Mouse (Mus musculus) embryonic facial prominence, embryonic 13.5 days (tissue): Measurements from ENCODE around the gene Ggcx. TPM values are rescaled to one million over a fixed set of nuclear protein-coding genes. Genes with fewer than 3 reads are reported as not detected.

Experiments used
- ATAC-seq: fragments of 200-750 bp; cut with Nextera tagmentation; 2 replicates; pipeline ENCODE4 v1.8.0; 2017; ENCODE audit warnings: low read depth; ENCODE audit not compliant: insufficient number of reproducible peaks, insufficient read depth, low FRiP score, low TSS enrichment
- H3K27ac ChIP-seq: fragments of 300-500 bp; sonication (generic); 2 replicates; pipeline ENCODE4 v1.5.1; 2015; ENCODE audit warnings: moderate library complexity, mild to moderate bottlenecking, inconsistent platforms
- H3K27me3 ChIP-seq: fragments of 300-500 bp; sonication (generic); 2 replicates; pipeline ENCODE4 v1.6.1; 2015; ENCODE audit warnings: mild to moderate bottlenecking, inconsistent platforms
- H3K36me3 ChIP-seq: fragments of 300-500 bp; sonication (generic); 2 replicates; pipeline ENCODE4 v1.6.1; 2015; ENCODE audit warnings: mild to moderate bottlenecking, inconsistent platforms
- H3K4me1 ChIP-seq: fragments of 300-500 bp; sonication (generic); 2 replicates; pipeline ENCODE4 v1.6.1; 2015; ENCODE audit warnings: inconsistent platforms
- H3K4me2 ChIP-seq: fragments of 300-500 bp; sonication (generic); 2 replicates; pipeline ENCODE4 v1.6.1; 2015; ENCODE audit warnings: moderate library complexity, mild to moderate bottlenecking, inconsistent platforms
- H3K4me3 ChIP-seq: fragments of 300-500 bp; sonication (generic); 2 replicates; pipeline ENCODE4 v1.5.1; 2015; ENCODE audit warnings: mild to moderate bottlenecking, inconsistent platforms
- H3K9ac ChIP-seq: fragments of 300-500 bp; sonication (generic); 2 replicates; pipeline ENCODE4 v1.6.1; 2015; ENCODE audit warnings: mild to moderate bottlenecking, inconsistent platforms
- H3K9me3 ChIP-seq: fragments of 300-500 bp; sonication (generic); 2 replicates; pipeline ENCODE4 v1.6.1; 2016; ENCODE audit warnings: inconsistent platforms
- WGBS: fragments of 180-500 bp; shearing (Covaris S2); methylation state at CpG from one replicate; pipeline ENCODE4 v1.1.7; 2015; ENCODE audit warnings: mixed read lengths; 5-methylcytosine and 5-hydroxymethylcytosine counted together
- polyA plus RNA-seq: library from polyadenylated mRNA; unstranded; fragments of >200 nt; fragmentation: Nextera tagmentation; extraction: Ambion mirVana; gene quantifications from 2 replicates; pipeline ENCODE4 v1.2.1, GENCODE M21; 2015

The Ggcx gene
- polyA plus RNA-seq, 1 experiment from 2014 or later = 39.1 TPM

DNA sequence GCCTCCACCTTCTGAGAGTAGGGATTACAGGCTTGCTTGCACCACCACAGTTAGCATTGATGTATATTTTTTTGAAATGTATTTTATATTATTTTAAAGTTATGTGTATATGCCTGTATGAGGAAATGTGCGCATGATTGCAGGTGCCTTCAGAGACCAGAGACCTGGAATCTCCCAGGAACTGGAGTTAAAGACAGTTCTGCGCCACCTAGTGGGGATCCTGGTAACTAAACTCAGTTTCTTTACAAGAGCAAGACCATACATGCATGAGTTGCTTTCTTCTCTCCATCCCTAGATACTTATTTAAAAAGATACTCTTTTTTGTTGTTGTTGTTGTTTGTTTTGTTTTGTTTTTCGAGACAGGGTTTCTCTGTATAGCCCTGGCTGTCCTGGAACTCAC is 4.5 kb upstream of the Ggcx start:
- no peak overlapping the region for H3K27ac ChIP-seq
- no peak overlapping the region for H3K4me3 ChIP-seq
- no peaks in the 10 kb centered on the region for H3K27me3 ChIP-seq
- no peak for ATAC-seq
- H3K36me3 ChIP-seq = no peaks in the 10 kb centered on the region
- no peak overlapping the region for H3K9ac ChIP-seq
- H3K4me1 ChIP-seq = peaks cover 6% of the 10 kb centered on the region
- H3K4me2 ChIP-seq = no peak overlapping the region
- WGBS = 14% methylated on average over 3 of the region's 3 CpGs
- H3K9me3 ChIP-seq = no peaks in the 10 kb centered on the region

GRCm38 (mm10) chr6:72410003-72410402 is 4.1 kb upstream of the Ggcx start:
- Histone ChIP-seq H3K4me2 (no peak overlapping the region), H3K4me1 (peaks cover 10% of the 10 kb centered on the region), H3K27ac (no peak overlapping the region), H3K9me3 (no peaks in the 10 kb centered on the region), H3K36me3 (no peaks in the 10 kb centered on the region), H3K4me3 (no peak overlapping the region), H3K27me3 (no peaks in the 10 kb centered on the region), H3K9ac (no peak overlapping the region)
- ATAC-seq = no peak
- WGBS = 33% methylated on average over 1 of the region's 1 CpGs

GRCm38 (mm10) chr6:72410518-72410917 is 3.6 kb upstream of the Ggcx start:
- no peak overlapping the region for H3K4me3 ChIP-seq
- no peak for ATAC-seq
- no peaks in the 10 kb centered on the region for H3K27me3 ChIP-seq
- 76% methylated on average over 7 of the region's 7 CpGs for WGBS
- no peak overlapping the region for H3K27ac ChIP-seq
- no peaks in the 10 kb centered on the region for H3K9me3 ChIP-seq
- H3K9ac ChIP-seq = peak overlapping the region; percentile 52
- H3K4me1 ChIP-seq = peaks cover 15% of the 10 kb centered on the region
- H3K4me2 ChIP-seq = no peak overlapping the region
- H3K36me3 ChIP-seq = no peaks in the 10 kb centered on the region

DNA sequence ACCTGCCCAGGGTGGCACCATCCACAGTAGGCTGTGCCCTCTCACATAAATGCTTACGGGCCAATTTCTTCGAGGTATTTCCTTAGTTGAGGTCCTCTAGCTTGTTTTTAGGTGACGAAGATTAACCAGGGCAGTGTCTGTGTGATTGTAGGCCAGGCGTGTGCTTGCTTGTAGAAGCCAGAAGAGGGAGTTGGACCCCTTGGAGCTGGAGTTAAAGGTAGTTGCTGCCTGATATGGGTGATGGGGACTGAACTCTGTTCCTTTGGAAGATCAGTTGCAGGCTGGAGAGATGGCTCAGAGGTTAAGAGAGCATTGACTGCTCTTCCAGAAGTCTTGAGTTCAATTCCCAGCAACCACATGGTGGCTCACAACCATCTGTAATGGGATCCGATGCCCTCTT is 1.1 kb downstream of the Ggcx start:
- H3K9ac ChIP-seq = peak overlapping the region; percentile 93
- no peak overlapping the region for H3K27ac ChIP-seq
- WGBS = 87% methylated on average over 5 of the region's 5 CpGs
- peaks cover 24% of the 10 kb centered on the region for H3K4me1 ChIP-seq
- H3K4me3 ChIP-seq = peak overlapping the region; percentile 86
- ATAC-seq = no peak
- no peaks in the 10 kb centered on the region for H3K9me3 ChIP-seq
- H3K27me3 ChIP-seq = no peaks in the 10 kb centered on the region
- H3K4me2 ChIP-seq = peak overlapping the region; percentile 77
- peaks cover 36% of the 10 kb centered on the region for H3K36me3 ChIP-seq

GRCm38 (mm10) chr6:72415964-72416772 is 2.1 kb downstream of the Ggcx start:
- Histone ChIP-seq H3K36me3 (peaks cover 46% of the 10 kb centered on the region), H3K27ac (no peak overlapping the region), H3K4me1 (peaks cover 24% of the 10 kb centered on the region), H3K27me3 (no peaks in the 10 kb centered on the region), H3K4me3 (no peak overlapping the region), H3K4me2 (peak overlapping the region; percentile 77; the same call in 1 of the 2 replicates), H3K9ac (0 out of 2 replicates have a peak overlapping the region, but pooled peaks have one; percentile 17), H3K9me3 (no peaks in the 10 kb centered on the region)
- ATAC-seq = no peak
- WGBS = 80% methylated on average over 7 of the region's 7 CpGs

GRCm38 (mm10) chr6:72418279-72418678 is 4.2 kb downstream of the Ggcx start:
- Histone ChIP-seq H3K27ac (no peak overlapping the region), H3K9me3 (no peaks in the 10 kb centered on the region), H3K4me3 (no peak overlapping the region), H3K4me1 (peaks cover 24% of the 10 kb centered on the region), H3K27me3 (no peaks in the 10 kb centered on the region), H3K36me3 (peaks cover 67% of the 10 kb centered on the region), H3K9ac (no peak overlapping the region), H3K4me2 (no peak overlapping the region)
- ATAC-seq = no peak
- 92% methylated on average over 4 of the region's 4 CpGs for WGBS

GRCm38 (mm10) chr6:72419806-72420205 is 5.7 kb downstream of the Ggcx start:
- Histone ChIP-seq H3K36me3 (peaks cover 82% of the 10 kb centered on the region), H3K9ac (no peak overlapping the region)

GRCm38 (mm10) chr6:72420901-72421300 is 6.8 kb downstream of the Ggcx start:
- no peak overlapping the region for H3K27ac ChIP-seq
- no peaks in the 10 kb centered on the region for H3K27me3 ChIP-seq
- H3K4me1 ChIP-seq = peaks cover 5% of the 10 kb centered on the region; the same call in 1 of the 2 replicates
- ATAC-seq = no peak
- H3K9ac ChIP-seq = no peak overlapping the region
- H3K4me3 ChIP-seq = no peak overlapping the region
- WGBS = 94% methylated on average over 10 of the region's 10 CpGs
- H3K36me3 ChIP-seq = peaks cover 92% of the 10 kb centered on the region
- no peak overlapping the region for H3K4me2 ChIP-seq
- H3K9me3 ChIP-seq = no peaks in the 10 kb centered on the region

More at GRCm38 (mm10) chr6:72419806-72420205, 5.7 kb downstream of the Ggcx start:
- Histone ChIP-seq H3K27me3 (no peaks in the 10 kb centered on the region), H3K4me3 (no peak overlapping the region), H3K4me2 (no peak overlapping the region), H3K4me1 (peaks cover 16% of the 10 kb centered on the region), H3K27ac (no peak overlapping the region), H3K9me3 (no peaks in the 10 kb centered on the region)
- ATAC-seq = no peak
- WGBS = 67% methylated on average over 1 of the region's 1 CpGs

DNA sequence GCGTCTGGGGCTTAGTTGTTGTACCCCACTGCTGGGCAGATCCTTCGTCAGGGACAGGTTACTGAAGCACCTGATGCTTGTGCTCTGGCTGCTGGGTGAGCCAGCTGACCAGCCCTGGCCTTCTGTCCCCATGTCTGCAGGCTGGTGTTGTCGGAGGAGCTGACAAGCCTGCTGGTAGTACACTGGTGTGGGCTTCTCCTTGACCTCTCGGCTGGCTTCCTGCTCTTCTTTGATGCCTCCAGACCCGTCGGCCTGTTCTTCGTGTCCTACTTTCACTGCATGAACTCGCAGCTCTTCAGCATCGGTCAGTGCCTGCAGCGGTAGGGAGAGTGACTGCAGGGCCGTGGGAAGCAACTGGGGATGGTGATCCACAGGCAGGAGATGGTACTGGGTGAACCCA is 11.5 kb downstream of the Ggcx start:
- WGBS = 94% methylated on average over 11 of the region's 11 CpGs
- peaks cover 93% of the 10 kb centered on the region for H3K36me3 ChIP-seq

DNA sequence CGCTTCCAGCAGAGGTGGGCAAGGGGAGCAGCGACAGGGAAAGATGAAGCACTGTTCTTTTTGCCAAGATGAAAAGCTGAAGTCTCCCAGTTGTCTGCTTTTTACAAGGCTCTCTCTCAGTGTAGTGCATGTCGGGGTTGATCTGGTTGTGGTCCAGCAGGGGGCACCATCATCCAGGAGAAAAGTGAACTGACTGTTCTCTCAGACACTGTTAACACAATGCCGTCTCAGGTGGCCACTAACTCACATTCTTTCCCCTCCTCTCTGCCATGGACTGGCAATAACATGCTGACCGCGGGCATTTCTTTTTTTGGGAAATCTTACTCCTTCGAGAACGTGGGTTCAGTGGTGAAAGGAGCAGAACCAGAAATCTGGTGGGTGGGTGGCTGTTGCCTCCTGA is 13.9 kb downstream of the Ggcx start:
- 34% methylated on average over 8 of the region's 8 CpGs for WGBS
- H3K27me3 ChIP-seq = no peaks in the 10 kb centered on the region
- H3K4me3 ChIP-seq = no peak overlapping the region
- peaks cover 93% of the 10 kb centered on the region for H3K36me3 ChIP-seq
- ATAC-seq = no peak
- H3K4me1 ChIP-seq = no peaks in the 10 kb centered on the region
- no peak overlapping the region for H3K9ac ChIP-seq
- no peak overlapping the region for H3K27ac ChIP-seq
- H3K9me3 ChIP-seq = no peaks in the 10 kb centered on the region
- no peak overlapping the region for H3K4me2 ChIP-seq

More for the DNA sequence above, 11.5 kb downstream of the Ggcx start:
- H3K9ac ChIP-seq = no peak overlapping the region
- H3K4me3 ChIP-seq = no peak overlapping the region
- no peaks in the 10 kb centered on the region for H3K4me1 ChIP-seq
- no peak overlapping the region for H3K4me2 ChIP-seq
- no peak overlapping the region for H3K27ac ChIP-seq
- no peaks in the 10 kb centered on the region for H3K9me3 ChIP-seq
- no peaks in the 10 kb centered on the region for H3K27me3 ChIP-seq
- ATAC-seq = no peak

DNA sequence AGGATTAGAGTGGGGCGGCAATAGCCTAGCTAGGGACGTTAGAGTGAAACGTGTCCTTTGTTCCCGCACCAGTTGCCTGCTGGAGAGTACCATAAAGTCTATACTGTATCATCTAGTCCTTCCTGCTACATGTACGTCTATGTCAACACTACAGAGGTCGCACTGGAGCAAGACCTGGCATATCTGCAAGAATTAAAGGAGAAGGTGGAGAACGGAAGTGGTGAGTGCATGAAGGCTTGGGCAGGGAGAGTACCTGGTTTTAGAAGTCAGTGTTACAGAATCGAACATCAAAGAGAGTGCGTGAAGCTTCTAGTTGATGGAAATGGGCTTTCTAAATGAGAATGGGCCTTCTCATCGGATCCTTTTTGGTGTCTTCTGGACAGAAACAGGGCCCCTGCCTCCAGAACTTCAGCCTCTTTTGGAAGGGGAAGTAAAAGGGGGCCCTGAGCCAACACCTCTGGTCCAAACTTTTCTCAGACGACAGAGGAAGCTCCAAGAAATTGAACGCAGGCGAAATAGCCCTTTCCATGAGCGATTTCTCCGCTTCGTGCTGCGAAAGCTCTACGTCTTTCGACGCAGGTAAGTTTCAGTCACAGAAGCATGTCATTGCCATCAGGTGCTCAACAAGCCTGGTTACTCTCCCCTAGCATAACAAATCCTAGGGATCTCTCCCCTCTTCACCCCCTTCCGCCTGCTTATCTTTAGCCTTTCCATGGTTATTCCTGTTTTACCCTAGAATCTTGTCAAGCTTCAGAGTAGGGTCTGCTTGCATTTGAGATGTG is 15.1 kb downstream of the Ggcx start:
- Histone ChIP-seq H3K27me3 (no peaks in the 10 kb centered on the region), H3K9me3 (no peaks in the 10 kb centered on the region), H3K27ac (peak overlapping the region; percentile 24; the same call in 1 of the 2 replicates), H3K36me3 (peaks cover 92% of the 10 kb centered on the region), H3K9ac (no peak overlapping the region), H3K4me2 (no peak overlapping the region), H3K4me3 (no peak overlapping the region), H3K4me1 (no peaks in the 10 kb centered on the region)
- 88% methylated on average over 21 of the region's 21 CpGs for WGBS
- no peak for ATAC-seq
